ENCODE assay signal across 8 mouse cellular contexts in the genomic region with DNA sequence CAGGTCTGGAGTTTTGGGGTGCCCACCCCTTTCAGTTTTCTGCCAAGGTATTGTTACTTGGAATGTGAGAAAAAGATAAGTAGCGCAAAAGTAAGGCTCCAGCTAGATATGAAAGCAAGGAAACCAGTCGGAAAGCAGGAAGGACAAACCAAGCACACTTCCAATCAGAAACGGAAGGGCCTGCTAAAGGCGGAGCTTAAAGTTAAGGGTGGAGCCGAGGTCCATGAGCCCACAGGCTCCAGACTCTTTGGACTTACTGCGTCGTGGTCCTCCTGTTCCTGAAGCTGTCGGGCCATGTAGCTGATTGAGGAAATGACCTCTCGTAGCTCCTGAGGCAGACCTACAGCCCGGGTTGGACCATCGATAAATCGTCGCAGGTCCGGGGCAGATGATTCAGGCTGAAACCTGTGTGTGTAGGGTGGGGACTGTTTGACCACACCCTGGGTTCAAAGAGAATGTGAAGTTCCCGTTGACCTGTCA. TPM values are rescaled to one million over a fixed set of nuclear protein-coding genes. Genes with fewer than 3 reads are reported as not detected.
DNase-seq lines count a peak whose midpoint lies in the region; ATAC-seq and TF ChIP-seq lines count a peak whose summit lies in the region.

No protein-coding gene starts in this region.

- peaks cover 6% of the 10 kb centered on the region; the same call in 1 of the 2 replicates for H3K27me3 ChIP-seq in kidney, embryonic 15.5 days
- no peaks in the 10 kb centered on the region for H3K27me3 ChIP-seq in midbrain, postnatal 0 days (ENCODE audit: insufficient read depth, low read length)

- DNase-seq in gastrocnemius, adult 2 months = peak; percentile 52
- no peak for DNase-seq in gastrocnemius, adult 8-10 months (ENCODE audit: low spot score in 2 of 2)
- peak; percentile 67 for DNase-seq in lung, postnatal 14 days
- DNase-seq in left cerebral cortex, adult 9 months (ENCODE audit: low spot score in 2 of 2) = no peak
- no peak for DNase-seq in midbrain, postnatal 0 days (ENCODE audit: low spot score)

- peak; percentile 86 for ATAC-seq in erythroid progenitor cell, adult 5-6 weeks (replicated peaks; ENCODE audit: low FRiP score, poor library complexity, severe bottlenecking)
- no peak for ATAC-seq in kidney, embryonic 15.5 days (replicated peaks; ENCODE audit: low FRiP score)
- no peak for ATAC-seq in activated CD4-positive, CD25-positive, alpha-beta regulatory T cell, adult 4 months
- ATAC-seq in midbrain, postnatal 0 days (ENCODE audit: low FRiP score) = no peak

- peak overlapping the region; percentile 43 for H3K27ac ChIP-seq in gastrocnemius, adult 2 months
- no peak overlapping the region for H3K27ac ChIP-seq in kidney, embryonic 15.5 days
- H3K27ac ChIP-seq in midbrain, postnatal 0 days (ENCODE audit: low read depth, low read length) = no peak overlapping the region

- H3K4me2 ChIP-seq in kidney, embryonic 15.5 days = peak overlapping the region; percentile 48
- no peak overlapping the region for H3K4me2 ChIP-seq in midbrain, postnatal 0 days (ENCODE audit: low read depth, low read length, poor library complexity, severe bottlenecking)

- peak overlapping the region; percentile 57 for H3K4me3 ChIP-seq in gastrocnemius, adult 2 months
- peak overlapping the region; percentile 17 for H3K4me3 ChIP-seq in kidney, embryonic 15.5 days (replicated peaks)
- no peak overlapping the region for H3K4me3 ChIP-seq in midbrain, postnatal 0 days (ENCODE audit: low read depth, low read length)

- no peaks in the 10 kb centered on the region for H3K36me3 ChIP-seq in kidney, embryonic 15.5 days
- no peaks in the 10 kb centered on the region for H3K36me3 ChIP-seq in midbrain, postnatal 0 days (ENCODE audit: insufficient read depth, low read length)

- H3K9ac ChIP-seq in kidney, embryonic 15.5 days = no peak overlapping the region
- H3K9ac ChIP-seq in midbrain, postnatal 0 days (replicated peaks; ENCODE audit: low read length, poor library complexity, severe bottlenecking) = no peak overlapping the region

- peaks cover 8% of the 10 kb centered on the region; the same call in 1 of the 2 replicates for H3K4me1 ChIP-seq in kidney, embryonic 15.5 days
- H3K4me1 ChIP-seq in midbrain, postnatal 0 days (ENCODE audit: insufficient read depth, low read length) = no peaks in the 10 kb centered on the region

- intact Hi-C loops in gastrocnemius, adult 2 months (cut with DNase I) = no loop called here

- no peaks in the 10 kb centered on the region for H3K9me3 ChIP-seq in kidney, embryonic 15.5 days (replicated peaks)
- no peaks in the 10 kb centered on the region for H3K9me3 ChIP-seq in midbrain, postnatal 0 days (ENCODE audit: low read length)

- TF ChIP-seq CTCF in gastrocnemius, adult 2 months (IDR thresholded peaks at IDR 0.05) = no peak
- no peak for TF ChIP-seq CTCF in midbrain, postnatal 0 days (IDR thresholded peaks at IDR 0.05)

- 35% methylated on average over 15 of the region's 15 CpGs for WGBS in kidney, embryonic 15.5 days
- 47% methylated on average over 15 of the region's 15 CpGs for WGBS in midbrain, postnatal 0 days

RNA-seq across cellular contexts. Expression of gene Chrnb1, which starts 10.9 kb away (rescaled TPM):
- 10 to 100 TPM; 23.2 to 26.3 TPM for total RNA-seq in gastrocnemius, adult 2 months (2021)
- total RNA-seq in gastrocnemius, adult 8-10 months (2022) = 10 to 100 TPM; 25.2 to 33.8 (median 28.9) TPM
- total RNA-seq in erythroid progenitor cell, adult 5-6 weeks (2015; ENCODE audit: low replicate concordance) = not detected in 2 replicates
- 0.77 TPM in 1 of 2 replicates, not detected in the other for total RNA-seq in erythroid progenitor cell, adult 5-6 weeks (2017; ENCODE audit: low replicate concordance)
- polyA plus RNA-seq in kidney, embryonic 15.5 days (2015; fragmentation: Nextera tagmentation; extraction: Ambion mirVana) = 11.4 and 12.3 TPM in 2 replicates
- 1 to 10 TPM in 1 of 2 experiments, under 1 TPM in 1; 0.66 to 4.1 TPM for polyA plus RNA-seq in activated CD4-positive, CD25-positive, alpha-beta regulatory T cell, adult 4 months (2017; shearing (Covaris generic))
- 1.5 and 1.6 TPM in 2 replicates for total RNA-seq in midbrain, postnatal 0 days (2014; rRNA removed)
- polyA plus RNA-seq in midbrain, postnatal 0 days (2015; fragmentation: Nextera tagmentation; extraction: Ambion mirVana) = 1.1 TPM in 2 replicates

RNA-seq across cellular contexts. Expression of gene Fgf11, which starts 16.8 kb away (rescaled TPM):
- total RNA-seq in gastrocnemius, adult 2 months (2021) = 1 to 10 TPM; 3.9 to 4.7 TPM
- 1 to 10 TPM; 2.5 to 5.8 (median 4.0) TPM for total RNA-seq in gastrocnemius, adult 8-10 months (2022)
- not detected in 2 replicates for total RNA-seq in erythroid progenitor cell, adult 5-6 weeks (2015; ENCODE audit: low replicate concordance)
- total RNA-seq in erythroid progenitor cell, adult 5-6 weeks (2017; ENCODE audit: low replicate concordance) = not detected in 2 replicates
- polyA plus RNA-seq in kidney, embryonic 15.5 days (2015; fragmentation: Nextera tagmentation; extraction: Ambion mirVana) = 2.0 and 2.5 TPM in 2 replicates
- polyA plus RNA-seq in activated CD4-positive, CD25-positive, alpha-beta regulatory T cell, adult 4 months (2017; shearing (Covaris generic)) = not detected
- 12.7 and 16.4 TPM in 2 replicates for total RNA-seq in midbrain, postnatal 0 days (2014; rRNA removed)
- 2.6 and 2.8 TPM in 2 replicates for polyA plus RNA-seq in midbrain, postnatal 0 days (2015; fragmentation: Nextera tagmentation; extraction: Ambion mirVana)

RNA-seq across cellular contexts. Expression of gene Zbtb4, which starts 19.1 kb away (rescaled TPM):
- 10 to 100 TPM; 29.3 to 35.9 TPM for total RNA-seq in gastrocnemius, adult 2 months (2021)
- total RNA-seq in gastrocnemius, adult 8-10 months (2022) = 10 to 100 TPM; 35.6 to 40.3 (median 38.5) TPM
- total RNA-seq in erythroid progenitor cell, adult 5-6 weeks (2015; ENCODE audit: low replicate concordance) = 2.9 and 3.8 TPM in 2 replicates
- 0.77 and 3.0 TPM in 2 replicates for total RNA-seq in erythroid progenitor cell, adult 5-6 weeks (2017; ENCODE audit: low replicate concordance)
- polyA plus RNA-seq in kidney, embryonic 15.5 days (2015; fragmentation: Nextera tagmentation; extraction: Ambion mirVana) = 1.9 and 2.8 TPM in 2 replicates
- 1 to 10 TPM; 7.8 to 8.1 TPM for polyA plus RNA-seq in activated CD4-positive, CD25-positive, alpha-beta regulatory T cell, adult 4 months (2017; shearing (Covaris generic))
- 31.5 and 34.3 TPM in 2 replicates for total RNA-seq in midbrain, postnatal 0 days (2014; rRNA removed)
- 4.4 and 5.0 TPM in 2 replicates for polyA plus RNA-seq in midbrain, postnatal 0 days (2015; fragmentation: Nextera tagmentation; extraction: Ambion mirVana)

RNA-seq across cellular contexts. Expression of gene Tmem102, which starts 20.6 kb away (rescaled TPM):
- under 1 TPM; 0.20 to 0.41 TPM for total RNA-seq in gastrocnemius, adult 2 months (2021)
- total RNA-seq in gastrocnemius, adult 8-10 months (2022) = under 1 TPM; 0.17 to 0.31 (median 0.24) TPM
- not detected in 2 replicates for total RNA-seq in erythroid progenitor cell, adult 5-6 weeks (2015; ENCODE audit: low replicate concordance)
- not detected in 2 replicates for total RNA-seq in erythroid progenitor cell, adult 5-6 weeks (2017; ENCODE audit: low replicate concordance)
- 8.3 TPM in 2 replicates for polyA plus RNA-seq in kidney, embryonic 15.5 days (2015; fragmentation: Nextera tagmentation; extraction: Ambion mirVana)
- polyA plus RNA-seq in activated CD4-positive, CD25-positive, alpha-beta regulatory T cell, adult 4 months (2017; shearing (Covaris generic)) = not detected
- total RNA-seq in midbrain, postnatal 0 days (2014; rRNA removed) = 0.16 TPM in 1 of 2 replicates, not detected in the other
- 0.80 and 0.94 TPM in 2 replicates for polyA plus RNA-seq in midbrain, postnatal 0 days (2015; fragmentation: Nextera tagmentation; extraction: Ambion mirVana)

RNA-seq across cellular contexts. Expression of gene Slc35g3, which starts 23.1 kb away (rescaled TPM):
- total RNA-seq in gastrocnemius, adult 2 months (2021) = not detected
- total RNA-seq in gastrocnemius, adult 8-10 months (2022) = not detected
- total RNA-seq in erythroid progenitor cell, adult 5-6 weeks (2015; ENCODE audit: low replicate concordance) = not detected in 2 replicates
- total RNA-seq in erythroid progenitor cell, adult 5-6 weeks (2017; ENCODE audit: low replicate concordance) = not detected in 2 replicates
- polyA plus RNA-seq in kidney, embryonic 15.5 days (2015; fragmentation: Nextera tagmentation; extraction: Ambion mirVana) = 0.27 and 0.36 TPM in 2 replicates
- polyA plus RNA-seq in activated CD4-positive, CD25-positive, alpha-beta regulatory T cell, adult 4 months (2017; shearing (Covaris generic)) = not detected
- total RNA-seq in midbrain, postnatal 0 days (2014; rRNA removed) = not detected in 2 replicates
- polyA plus RNA-seq in midbrain, postnatal 0 days (2015; fragmentation: Nextera tagmentation; extraction: Ambion mirVana) = 0.23 and 0.26 TPM in 2 replicates

Comparison
In these comparisons a context has a peak if more than half of its experiments do, and no peak if none do; other contexts are left out.
1. DNase-seq: peak in gastrocnemius, adult 2 months (single experiment) and lung, postnatal 14 days (single experiment); none in gastrocnemius, adult 8-10 months (0 of 2), left cerebral cortex, adult 9 months (0 of 2) and midbrain, postnatal 0 days (single experiment).